Mouse (Mus musculus): Measurements from ENCODE around the gene Eif4a3.

DNA sequence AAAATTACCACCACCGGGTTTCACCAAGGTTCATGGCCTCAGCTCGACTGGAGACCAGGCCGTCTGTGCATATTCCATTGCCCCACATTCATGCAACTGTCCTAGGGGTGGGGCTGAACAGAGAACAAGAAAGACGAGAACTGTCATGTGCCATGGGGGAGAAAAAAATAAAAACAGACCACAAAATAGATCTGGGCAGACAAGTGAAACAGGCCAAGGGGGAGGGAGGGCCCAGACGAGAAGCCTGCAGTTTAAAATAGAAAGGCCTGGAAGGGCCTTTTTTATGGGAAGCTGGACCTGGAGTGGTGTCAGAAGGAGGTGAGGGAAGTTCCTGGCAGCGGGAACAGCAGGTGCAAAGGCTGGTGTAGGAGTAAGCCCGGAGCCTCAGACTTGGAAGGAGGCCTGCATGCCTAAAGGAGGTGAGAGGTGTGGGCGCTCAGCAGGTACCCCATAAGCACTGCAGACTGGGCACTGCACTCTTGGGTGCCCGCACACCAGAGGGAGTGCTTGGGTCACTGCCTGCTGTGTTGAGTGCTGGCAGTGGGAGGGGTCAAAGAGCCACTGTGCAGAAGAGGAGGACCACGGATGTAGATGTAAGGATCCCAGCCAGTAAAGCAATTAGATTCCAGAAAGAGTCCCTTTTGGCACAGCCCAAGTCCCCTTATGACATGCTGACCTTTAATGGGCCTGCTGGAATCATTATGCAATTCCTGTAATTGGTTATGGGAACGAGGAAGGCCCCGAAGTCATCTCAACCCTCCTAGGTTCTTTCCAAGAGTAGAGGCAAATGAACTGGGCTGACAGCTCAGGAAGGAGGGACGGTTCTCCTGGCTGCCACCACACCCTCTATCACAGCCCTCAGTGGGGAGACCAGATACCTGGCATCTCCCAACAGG, 7.1 kb upstream of the Eif4a3 start:
- TF ChIP-seq TAL1 (IDR thresholded peaks at IDR 0.05; ENCODE audit: low read length) (no peak), GATA1 (IDR thresholded peaks at IDR 0.05; ENCODE audit: low read length) (no peak)
